Mouse (Mus musculus): ENCODE measurements around the gene Tbc1d21.

Tbc1d21 gene

DNA sequence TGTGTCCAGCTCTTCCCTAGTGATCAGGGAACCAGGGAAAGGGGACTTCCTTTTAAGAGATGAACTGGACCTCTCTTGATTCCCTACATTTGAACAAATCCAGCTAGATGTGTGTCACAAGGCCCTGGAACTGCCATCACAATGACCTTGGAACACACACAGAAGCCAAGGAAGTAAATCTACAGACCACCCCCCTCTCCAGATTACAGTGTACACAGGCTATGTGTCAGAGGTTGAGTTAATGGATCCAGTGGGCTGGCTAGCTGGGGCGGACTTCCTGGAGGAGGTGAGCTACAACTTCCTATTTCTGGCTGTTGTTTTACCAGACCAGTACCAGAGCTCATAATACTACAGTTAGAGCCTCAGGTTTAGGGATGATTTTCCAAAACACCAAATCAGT lies at the start of gene Tbc1d21:
Gene Tbc1d21, minus strand, starts transcription at position 101 of the 400 bp plus-strand sequence.
- DNase-seq = no peak

DNA sequence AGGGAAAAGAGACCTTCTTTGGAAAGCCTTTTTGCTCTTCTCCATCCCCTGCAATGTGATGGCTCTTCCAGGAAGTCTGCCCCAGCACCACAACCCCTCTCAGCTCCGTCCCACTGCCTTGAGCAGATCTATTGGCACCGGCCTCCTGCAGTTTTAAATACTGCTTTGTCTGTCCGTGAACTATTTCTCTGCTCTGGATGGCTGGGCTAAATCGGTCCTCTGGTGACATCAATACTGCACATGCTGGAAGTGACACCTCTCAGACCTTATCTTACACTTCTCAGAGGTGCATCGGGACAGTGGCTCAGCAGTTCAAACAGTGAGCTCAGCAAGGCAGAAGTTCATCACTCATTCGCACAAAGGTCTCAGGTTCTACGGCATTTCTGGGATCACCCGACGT lies 41.3 kb upstream of the Tbc1d21 start:
- DNase-seq = no peak

DNA sequence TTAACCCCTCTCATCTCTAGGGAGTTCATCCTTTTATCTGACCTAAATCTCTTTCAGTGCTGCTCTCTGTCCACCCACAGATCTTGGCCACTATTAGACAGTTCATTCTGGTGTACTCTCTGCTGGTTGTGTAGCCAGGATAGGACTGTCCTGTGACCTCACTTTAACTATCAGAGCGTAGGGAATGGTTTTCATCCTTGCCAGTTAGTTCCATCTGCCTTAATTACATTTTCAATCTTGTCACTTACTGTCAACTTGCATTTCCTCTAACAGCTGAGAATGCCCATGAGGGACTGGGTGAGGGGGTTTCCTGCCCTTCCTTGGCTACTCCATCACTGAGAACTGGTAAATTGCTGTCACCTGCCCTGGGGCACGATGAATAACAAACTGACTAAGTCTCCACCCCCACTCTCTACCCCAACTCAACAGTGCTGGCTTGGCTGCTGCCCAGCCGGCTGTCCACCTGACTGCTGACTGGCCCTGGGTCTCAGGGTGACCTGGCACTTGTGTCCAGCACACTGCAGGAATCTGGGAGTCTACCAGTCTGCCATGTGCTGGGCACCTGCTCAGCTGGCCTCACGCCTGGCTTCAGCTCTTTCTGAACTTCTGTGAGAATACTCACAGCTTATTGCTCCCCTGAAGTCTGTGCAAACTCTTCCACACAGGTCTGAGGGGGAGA lies 39.9 kb upstream of the Tbc1d21 start:
- DNase-seq = no peak

GRCm38 (mm10) chr9:58409247-58409646 lies 39.0 kb upstream of the Tbc1d21 start:
- DNase-seq = no peak

DNA sequence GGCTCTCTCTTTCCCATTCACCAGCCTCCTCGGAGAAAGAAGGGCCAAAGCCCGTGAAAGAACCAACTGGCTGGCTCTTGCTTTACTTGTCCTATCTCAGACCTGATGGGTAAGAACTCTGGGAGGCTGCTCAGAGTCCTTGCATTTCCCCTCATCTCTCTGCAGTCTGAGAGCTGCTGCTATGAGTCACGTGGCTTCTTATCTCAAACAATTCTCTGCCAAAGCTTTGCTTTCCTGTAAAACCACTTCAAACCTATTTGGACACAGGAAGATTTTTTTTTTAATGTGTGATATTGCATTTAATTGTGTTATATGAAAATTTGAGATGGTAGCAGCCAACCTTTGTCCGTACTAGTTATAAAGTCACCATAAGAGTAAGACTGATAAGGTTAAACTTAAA lies 34.2 kb upstream of the Tbc1d21 start:
- no peak for DNase-seq

DNA sequence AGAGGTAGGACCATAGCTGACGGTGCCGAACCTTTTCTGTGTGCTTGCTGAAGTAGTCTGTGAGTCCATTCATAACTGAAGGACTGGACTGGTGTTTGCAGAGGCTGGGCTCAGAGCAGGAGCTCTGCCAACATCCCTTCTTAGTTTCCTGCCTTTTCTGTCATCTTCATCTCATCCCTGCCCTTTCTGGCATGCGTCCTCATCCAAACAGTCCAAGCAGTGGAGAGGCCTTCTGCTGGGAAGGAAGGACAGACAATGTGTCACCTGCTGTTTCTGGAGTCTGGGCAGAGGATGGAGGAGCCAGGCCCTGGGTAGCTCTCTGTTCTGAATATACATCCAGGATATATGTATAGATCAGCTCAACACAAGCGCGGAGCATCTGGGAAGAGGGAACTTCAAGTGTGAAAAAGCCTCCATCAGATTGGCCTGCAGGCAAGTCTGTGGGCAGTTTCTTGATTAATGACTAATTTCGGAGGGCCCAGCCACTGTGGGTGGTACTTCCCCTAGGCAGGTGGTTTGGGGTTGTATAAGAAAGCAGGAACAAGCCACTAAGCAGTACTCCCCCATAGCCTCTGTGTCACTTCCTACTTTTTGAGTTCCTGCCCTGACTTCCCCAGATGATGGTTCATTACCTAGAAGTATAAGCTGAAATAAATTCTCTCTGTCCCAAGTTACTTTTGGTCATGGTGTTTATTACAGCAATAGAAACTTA lies 31.3 kb upstream of the Tbc1d21 start:
- DNase-seq = no peak

GRCm38 (mm10) chr9:58399609-58400008 lies 29.4 kb upstream of the Tbc1d21 start:
- no peak for DNase-seq

DNA sequence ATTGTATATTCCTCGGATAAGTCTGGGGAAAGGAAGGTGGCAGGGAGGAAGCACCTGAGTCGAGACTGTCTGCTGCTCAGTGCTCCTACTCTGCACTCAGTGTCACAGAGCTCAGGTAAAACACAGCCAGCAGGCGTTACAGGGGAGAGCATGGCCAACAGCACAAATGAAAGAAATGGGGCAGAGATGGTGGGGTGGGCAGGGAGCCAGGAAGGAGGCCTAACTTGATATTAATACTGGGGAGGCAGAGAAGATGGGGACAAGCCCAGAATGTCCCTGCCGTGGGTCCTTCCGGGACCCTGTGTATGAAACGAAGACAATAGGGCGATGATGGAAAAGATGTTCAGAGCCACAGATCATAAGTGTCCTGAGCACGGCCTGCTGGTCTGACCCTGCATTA lies 24.4 kb upstream of the Tbc1d21 start:
- no peak for DNase-seq

GRCm38 (mm10) chr9:58393875-58394274 lies 23.6 kb upstream of the Tbc1d21 start:
- no peak for DNase-seq

DNA sequence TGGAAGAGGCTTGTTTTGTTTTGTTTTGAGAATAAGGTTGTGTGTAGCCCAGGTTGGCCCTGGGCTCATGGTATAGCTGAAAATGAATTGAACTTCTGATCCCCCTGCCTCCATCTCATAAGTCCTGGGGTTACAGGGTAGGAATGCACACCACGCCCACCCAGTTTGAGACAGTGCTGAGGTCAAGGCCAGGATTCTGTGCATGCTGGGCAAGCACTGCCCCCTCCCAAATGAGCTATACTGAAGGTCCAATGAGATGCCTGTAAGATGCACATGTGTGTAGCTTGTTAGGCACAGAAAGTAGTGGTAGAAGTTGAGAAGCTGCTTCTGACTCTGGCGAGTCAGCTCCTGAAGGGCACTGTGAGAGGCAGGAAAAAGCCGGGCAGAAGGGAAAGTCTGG lies 18.1 kb upstream of the Tbc1d21 start:
- DNase-seq = no peak

DNA sequence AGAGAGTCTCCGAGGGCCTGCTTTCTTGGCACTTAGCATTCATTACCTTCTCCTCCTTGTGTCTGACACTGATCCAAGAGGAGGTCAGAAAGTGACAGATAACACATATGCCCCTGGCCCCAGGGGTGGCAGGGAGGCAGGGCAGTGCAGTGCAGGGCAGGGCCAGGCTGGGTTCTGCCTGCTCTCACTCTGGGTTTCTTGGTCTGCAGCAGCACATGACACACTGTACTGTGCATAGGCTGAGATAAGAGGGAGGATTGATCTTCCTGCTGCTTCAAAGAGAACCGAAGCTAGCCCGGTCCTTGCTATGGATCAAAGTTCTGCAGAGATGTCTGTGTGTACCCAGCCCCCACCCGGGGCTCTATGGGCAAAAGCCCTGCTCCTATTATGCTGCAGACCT lies 8.6 kb upstream of the Tbc1d21 start:
- no peak for DNase-seq

- DNase-seq = no peak
These were observed 3.7 kb upstream of the Tbc1d21 start for GRCm38 (mm10) chr9:58373912-58374431.

DNA sequence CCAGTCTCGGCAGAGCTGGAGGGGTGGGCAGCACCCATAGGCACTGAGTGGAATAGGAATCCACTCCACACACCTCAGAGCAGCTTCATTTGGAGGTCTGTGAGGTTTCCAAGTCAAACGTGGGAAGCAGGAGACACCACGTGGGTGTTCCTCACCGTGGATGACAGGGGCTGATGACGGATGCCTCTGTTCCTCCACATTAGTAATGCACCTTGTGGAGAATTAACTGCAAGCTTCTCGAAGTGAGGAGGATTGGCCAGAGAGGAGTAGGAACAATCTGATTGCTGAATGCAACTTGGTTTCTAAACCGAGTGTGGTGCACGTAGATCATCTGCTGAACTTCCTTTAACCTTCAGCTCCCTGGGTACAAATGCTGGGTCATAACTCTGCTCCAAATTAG lies 1.7 kb upstream of the Tbc1d21 start:
- no peak for DNase-seq

DNA sequence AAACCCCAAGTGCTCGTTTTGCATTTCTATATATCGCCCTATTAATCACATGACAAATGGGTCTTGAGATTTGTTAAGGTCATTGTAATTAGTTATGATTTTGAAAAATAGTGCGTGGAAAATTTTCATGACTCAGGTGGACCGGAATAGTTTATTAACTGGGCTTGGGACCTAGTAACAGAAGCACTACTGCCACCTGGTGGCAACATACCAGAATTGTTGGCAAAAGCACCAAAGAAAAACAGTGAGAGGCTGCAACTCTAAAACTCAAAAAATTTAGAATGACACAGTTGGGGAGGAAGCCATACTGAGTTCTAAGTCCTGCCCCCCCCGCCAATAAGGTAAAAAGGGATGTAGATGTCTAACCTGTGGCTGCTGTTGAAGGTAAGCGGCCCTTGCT lies 611 bp downstream of the Tbc1d21 start:
- DNase-seq = peak; percentile 58

DNA sequence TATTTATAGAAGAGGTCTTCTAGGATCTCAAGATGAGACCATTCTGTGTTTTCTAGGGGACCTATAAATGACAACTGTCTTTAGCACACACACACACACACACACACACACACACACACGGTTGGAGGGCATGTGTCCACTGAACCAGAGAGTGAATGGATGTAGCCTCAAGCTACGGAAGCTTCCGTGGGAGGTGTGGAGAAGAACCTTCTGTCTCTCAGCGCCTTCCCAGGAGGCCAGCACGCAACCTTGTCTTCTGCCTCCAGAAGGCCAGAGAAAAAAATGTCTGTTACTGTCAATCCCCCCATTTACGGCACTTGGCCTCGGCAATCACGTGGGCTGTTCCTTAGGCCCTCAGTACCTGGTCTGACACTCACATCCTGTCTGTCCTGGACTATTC lies 5.9 kb downstream of the Tbc1d21 start:
- DNase-seq = no peak

DNA sequence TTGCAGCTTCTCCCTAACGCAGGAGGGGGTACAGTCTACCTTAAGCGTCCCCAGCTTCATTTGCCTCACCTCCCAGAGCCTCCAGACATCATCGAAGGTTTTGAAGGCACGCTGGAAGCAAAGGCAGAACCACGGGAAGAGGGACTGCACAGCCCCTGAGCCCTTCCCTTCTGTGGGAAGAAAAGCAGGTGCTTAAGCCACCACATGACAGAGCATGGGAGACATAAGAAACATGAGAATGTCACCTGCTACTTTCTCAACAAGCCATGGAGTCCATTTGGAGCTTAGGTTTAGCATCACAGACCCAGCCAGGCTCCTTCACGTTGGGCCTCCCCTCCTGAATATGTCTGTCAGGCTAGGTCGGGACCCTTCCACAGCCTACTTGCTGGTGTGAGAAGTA lies 8.3 kb downstream of the Tbc1d21 start:
- DNase-seq = no peak

GRCm38 (mm10) chr9:58361373-58361772 lies 8.9 kb downstream of the Tbc1d21 start:
- DNase-seq = no peak

DNA sequence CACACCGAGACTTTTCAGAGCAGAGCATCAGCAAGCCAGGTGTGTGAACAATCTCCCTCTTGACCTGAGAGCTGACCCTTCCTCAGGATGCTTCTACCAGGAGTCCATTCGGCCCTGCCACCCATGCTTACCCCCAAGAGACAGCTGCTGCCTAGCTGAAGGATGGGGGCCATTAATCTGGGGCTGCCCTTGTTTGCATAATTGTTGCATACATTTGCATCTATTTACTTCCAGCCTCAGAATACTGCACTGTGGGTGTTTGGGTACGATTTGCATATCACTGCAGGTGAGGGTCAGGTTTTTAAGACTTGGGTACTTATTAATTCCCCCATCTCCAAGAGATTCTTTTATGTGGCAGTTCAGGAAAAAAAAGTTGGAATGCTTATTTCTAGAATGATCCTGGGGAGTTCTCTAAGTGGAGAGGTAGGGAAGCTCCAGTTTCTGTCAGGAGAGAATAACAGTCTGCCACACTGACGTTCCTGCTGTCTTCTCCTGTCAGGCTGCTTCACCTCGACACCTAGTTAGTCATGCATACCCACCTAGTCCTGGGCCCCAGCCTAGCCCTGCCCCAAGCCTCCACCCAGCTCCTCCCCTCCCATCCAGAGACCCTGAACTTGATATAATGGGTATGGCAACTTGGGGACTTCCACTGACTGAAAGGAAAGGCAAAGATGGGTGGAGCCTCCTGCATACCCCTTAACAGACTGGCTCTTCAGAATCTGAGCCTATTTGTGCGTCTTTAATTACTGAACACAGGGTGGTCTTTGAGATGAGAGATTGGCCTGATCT lies 14.8 kb downstream of the Tbc1d21 start:
- DNase-seq = no peak

DNA sequence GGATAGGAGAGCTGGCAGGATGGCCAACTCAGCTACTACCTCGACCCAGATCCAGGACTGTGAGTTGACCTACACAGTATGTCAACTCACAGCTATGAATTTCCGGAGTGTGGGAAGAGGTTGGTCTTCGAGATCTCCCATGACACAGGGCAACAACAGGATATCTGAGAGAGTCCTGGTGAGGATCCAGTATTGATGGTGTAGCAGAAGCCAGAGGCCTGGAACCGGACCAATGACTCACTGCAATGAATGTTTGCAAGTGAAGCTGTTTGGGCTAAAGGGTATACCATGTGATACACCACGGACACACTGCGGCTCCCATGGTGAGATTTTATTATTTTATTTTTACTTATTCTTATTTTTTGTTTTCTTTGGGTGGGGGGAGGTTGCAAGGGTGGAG lies 15.6 kb downstream of the Tbc1d21 start:
- no peak for DNase-seq

GRCm38 (mm10) chr9:58353224-58353623 lies 17.0 kb downstream of the Tbc1d21 start:
- DNase-seq = no peak

DNA sequence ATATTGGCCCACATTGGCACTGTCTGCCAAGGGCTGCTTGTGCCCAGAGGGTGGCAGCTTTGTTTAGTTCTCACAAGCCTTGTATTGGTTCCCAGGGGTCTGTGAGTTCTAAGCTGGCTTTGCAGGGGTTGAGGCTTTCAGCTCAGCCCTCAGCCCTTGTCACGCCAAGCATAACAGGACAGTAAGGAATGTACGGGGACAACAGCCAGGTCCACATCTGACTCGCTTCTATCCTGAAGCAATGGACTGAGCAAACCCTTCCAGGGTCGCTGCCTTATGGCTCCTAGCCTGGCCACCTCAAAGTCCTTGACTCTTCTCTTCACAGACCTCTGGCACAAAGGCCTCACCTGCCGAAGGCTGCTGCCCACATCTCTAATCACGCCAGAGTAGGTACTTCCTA lies 22.5 kb downstream of the Tbc1d21 start:
- DNase-seq = no peak

DNA sequence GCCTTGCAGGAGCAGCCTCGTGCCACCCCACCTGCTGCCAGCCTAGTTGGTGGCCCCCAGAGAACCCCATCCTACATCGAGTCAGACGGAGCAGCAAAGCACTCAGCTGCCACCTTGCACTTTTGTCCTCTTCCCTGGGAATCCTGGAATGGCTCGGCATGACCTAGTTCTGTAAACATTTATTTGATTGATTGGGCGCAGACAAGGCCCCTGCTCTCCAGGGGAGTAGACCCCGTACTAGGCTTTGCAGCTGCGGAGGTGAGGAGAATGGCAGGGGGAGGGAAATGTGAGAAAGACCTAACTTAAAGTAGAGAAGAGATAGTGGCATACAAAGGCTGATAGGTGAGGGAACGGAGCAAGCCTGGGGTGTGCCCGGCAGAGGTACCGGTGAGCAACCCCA lies 23.8 kb downstream of the Tbc1d21 start:
- no peak for DNase-seq

DNA sequence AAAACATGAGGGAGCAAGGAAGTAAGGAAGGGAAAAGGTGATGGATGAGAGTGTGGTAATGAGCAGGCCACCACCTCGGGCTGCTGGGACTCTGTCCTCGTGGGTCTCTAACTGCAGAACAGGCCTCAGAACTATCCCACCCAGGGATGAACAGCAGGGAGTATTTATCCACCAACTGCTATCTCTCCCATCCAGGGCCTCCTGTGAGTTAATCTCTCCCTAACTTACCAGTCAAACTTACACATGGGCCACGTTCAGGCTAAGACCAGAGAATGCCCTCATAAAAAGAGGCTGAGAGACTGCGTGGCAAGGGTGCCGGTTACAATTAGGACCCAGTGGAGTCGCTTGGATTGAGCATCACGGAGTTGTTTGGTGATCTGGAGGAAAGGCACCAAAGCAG lies 24.3 kb downstream of the Tbc1d21 start:
- DNase-seq = no peak

GRCm38 (mm10) chr9:58341795-58342194 lies 28.5 kb downstream of the Tbc1d21 start:
- DNase-seq = no peak

Data from lung, postnatal 14 days (tissue).